Mouse (Mus musculus): ENCODE measurements around the gene Cdh13.
A peak's percentile ranks its signal among the peaks of the same experiment; 100 is the strongest.
"Not testable (repeated sequence)": the region's sequence is repeated elsewhere in the genome, so short reads cannot be mapped to it uniquely, and the experiment has no call there.

Gene Cdh13

DNA sequence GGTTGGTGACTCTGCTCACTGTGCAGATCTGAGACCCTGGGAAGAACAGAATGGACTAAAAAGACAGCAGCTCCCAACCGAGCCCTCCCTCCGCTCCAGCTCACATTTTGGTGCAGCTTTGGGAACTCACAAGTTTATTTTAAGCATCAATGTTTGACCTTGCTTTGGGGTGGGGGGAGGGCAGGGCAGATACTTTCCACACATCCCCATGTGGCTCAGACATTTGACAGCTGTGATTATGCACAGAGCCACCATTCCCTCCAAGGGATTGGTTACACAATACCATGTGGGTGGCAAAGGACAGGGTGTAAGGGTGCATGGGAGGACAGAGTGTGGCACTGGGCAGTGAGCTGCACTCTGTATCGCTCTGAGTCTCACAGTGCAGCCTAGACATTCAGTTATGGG is 993.5 kb downstream of the Cdh13 start:
- no peak for DNase-seq

- DNase-seq: peak; percentile 2
Measured at GRCm38 (mm10) chr8:119281761-119282160, 998.2 kb downstream of the Cdh13 start.

GRCm38 (mm10) chr8:119284516-119284915 is 1001.0 kb downstream of the Cdh13 start:
- no peak for DNase-seq

DNA sequence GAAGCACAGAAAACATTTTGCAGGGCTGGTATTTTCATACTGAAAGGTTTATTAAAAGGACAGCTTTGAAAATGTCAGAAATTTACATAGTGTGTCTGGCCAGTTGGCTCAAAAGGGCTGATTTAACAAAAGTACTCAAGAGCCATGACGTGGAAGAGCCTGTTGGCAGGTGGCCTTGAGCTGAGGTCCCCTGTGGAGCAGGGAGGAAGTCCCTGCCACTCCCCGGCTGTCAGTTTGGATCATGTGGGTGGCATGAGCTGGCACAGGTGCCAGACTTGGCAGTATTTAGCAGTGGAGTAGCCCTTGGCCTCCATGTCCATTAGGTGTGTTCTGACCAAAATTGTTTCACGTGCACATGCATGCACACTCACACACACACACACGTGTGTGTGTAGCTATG is 1001.4 kb downstream of the Cdh13 start:
- DNase-seq: no peak

DNA sequence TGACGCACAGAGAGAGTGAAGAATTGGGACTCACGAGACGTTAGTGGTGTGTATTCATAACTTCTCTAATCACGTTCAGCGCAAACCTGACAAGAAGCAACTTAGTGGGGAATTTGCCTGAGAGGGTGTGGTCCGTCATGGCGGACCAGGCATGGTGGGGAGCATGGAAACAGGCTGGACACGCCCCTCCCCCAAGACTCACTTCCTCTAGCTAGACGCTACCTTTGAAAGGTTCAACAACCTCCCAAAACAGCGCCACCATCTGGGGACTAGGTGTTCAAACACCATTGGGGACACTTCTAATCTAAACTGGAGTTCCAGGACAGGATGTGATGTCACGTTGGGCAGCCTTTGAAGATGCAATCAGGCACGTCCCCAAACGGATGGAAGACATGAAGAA is 1011.9 kb downstream of the Cdh13 start:
- DNase-seq: no peak

DNA sequence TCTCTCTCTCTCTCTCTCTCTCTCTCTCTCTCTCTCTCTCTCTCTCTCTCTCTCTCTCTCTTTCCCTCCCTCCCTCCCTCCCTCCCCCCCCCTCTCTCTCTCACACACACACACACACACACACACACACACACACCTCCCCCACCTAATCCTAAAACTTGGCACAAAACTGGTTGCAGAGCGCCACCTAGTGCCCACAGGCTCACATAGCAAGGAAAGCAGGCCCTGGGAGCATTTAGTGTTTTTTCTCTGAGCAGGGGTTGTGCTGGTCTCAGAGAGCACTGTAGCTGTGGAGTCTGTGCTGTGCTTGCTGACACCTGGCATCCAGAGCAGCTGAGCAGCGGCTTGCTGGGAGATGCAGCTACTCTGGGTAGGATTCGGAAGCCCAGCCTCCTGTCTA is 1014.2 kb downstream of the Cdh13 start:
- DNase-seq: peak; percentile 14

GRCm38 (mm10) chr8:119300335-119300734 is 1016.8 kb downstream of the Cdh13 start:
- no peak for DNase-seq

DNA sequence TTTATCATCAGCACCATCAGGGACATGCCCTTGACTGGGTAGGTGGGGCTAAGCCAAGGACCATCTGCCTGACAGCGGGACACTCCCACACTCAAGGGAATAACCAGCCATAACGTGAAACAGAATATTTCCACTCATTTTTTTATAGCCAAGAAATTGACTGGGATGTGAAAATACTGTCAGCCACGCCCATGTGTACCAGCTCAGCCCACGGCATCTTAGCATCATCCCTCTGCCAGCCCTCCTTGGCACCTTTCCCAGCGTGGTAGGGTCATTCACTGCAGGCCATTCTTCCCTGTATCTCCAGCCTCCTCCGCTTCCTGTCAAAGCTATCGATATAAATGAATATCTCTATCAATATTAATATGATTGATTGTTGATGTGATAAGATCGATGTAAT is 1020.7 kb downstream of the Cdh13 start:
- DNase-seq: no peak

GRCm38 (mm10) chr8:119311412-119311811 is 1027.9 kb downstream of the Cdh13 start:
- no peak for DNase-seq

GRCm38 (mm10) chr8:119323215-119323614 is 1039.7 kb downstream of the Cdh13 start:
- DNase-seq: no peak

GRCm38 (mm10) chr8:119339546-119339945 is 1056.0 kb downstream of the Cdh13 start:
- peak; percentile 47 for DNase-seq

DNA sequence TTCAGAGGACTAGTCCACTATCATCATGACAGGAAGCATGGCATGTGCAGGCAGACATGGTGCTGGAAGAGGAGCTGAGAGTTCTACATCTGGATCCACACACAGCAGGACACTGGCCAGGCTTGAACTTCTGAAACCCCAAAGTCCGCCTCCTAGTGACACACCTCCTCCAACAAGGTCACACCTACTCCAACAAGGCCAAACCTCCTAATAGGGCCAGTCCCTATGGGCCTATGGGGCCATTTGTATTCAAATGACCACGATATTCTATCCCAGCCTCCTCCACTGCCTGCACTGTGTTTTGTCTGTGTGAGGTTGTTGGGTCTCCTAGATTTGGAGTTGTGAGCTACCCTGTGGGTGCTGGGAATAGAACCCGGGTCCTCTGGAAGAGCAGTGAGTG is 1060.1 kb downstream of the Cdh13 start:
- no peak for DNase-seq

- peak; percentile 98 for DNase-seq
Measured at GRCm38 (mm10) chr8:119344190-119344856, 1060.8 kb downstream of the Cdh13 start, which contains the start of gene Hsbp1. Hsbp1 (plus strand) TSS chr8:119344488.

GRCm38 (mm10) chr8:119345029-119345682 is 1061.6 kb downstream of the Cdh13 start:
- DNase-seq: no peak

GRCm38 (mm10) chr8:119345683-119346075 is 1062.1 kb downstream of the Cdh13 start:
- no peak for DNase-seq

GRCm38 (mm10) chr8:119351647-119352046 is 1068.1 kb downstream of the Cdh13 start:
- no peak for DNase-seq

DNA sequence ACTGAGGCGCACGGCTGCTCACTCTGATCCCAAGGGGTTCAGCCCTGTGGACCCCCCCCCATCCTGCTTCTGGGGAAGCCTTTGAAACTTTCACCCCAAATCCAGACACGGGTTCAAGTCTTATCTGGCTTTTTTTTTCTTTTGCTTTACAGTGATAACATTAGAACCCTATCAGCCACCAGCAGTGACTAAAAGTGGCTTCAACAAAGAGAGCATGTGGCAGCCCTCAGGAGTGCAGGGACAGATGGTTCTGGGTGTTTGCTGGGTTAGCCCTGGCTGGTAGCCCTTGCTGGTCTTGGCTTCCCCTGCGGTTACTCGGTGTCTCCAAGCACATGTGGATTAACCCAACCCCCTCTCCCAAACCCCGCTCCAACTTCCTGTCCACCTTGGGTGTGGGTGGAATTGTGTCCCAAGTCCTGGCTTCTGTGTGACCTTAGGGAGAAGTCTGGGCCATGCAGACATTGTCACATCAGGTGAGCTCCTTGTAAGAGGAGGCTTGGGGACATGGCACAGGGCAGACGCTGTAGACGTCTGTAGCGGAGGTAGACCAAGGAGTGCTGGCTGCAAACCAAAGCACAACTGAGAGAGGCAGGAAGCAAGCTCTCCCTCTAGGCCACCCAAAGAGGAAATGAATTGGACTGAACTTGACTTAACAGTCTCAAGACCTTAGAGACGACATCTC is 1069.6 kb downstream of the Cdh13 start:
- no peak for DNase-seq

DNA sequence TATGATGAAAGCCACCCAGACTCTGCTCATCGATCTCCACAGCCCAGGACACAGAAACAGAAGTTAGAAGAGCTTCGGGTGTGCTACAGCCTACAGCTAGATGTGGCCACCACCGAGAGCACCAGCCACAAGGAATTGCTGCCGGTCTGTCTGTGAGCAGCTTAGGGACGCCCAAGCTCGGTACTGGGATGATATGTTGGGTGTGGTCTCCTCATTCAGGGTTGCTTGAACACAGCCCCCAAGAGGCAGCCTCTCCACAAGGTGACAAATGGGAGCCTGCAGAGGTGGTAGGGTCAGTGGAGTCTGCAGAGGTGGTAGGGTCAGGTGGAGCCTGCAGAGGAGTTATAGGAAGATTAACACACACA is 1070.1 kb downstream of the Cdh13 start:
- no peak for DNase-seq

DNA sequence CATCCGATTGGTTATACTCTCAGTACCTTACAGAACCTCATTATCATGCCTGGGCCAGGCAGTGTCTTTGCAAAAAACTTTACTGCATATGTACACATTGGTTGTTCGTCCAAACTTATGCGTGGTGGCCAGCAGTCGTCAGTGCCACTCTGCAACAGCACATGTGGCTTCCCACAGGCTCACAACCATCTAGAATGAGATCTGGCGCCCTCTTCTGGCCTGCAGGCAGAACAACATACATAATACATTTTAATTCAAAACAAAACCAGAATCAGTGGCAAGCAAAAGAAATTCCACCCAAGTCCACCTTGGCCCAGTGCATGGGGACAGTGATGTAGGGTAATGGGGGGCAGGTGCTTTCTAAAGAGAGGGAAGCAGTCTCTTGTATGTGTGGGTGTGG is 1073.1 kb downstream of the Cdh13 start:
- DNase-seq: not testable (repeated sequence)

GRCm38 (mm10) chr8:119358175-119358574 is 1074.6 kb downstream of the Cdh13 start:
- no peak for DNase-seq

GRCm38 (mm10) chr8:119358836-119359235 is 1075.3 kb downstream of the Cdh13 start:
- DNase-seq: peak; percentile 41

DNA sequence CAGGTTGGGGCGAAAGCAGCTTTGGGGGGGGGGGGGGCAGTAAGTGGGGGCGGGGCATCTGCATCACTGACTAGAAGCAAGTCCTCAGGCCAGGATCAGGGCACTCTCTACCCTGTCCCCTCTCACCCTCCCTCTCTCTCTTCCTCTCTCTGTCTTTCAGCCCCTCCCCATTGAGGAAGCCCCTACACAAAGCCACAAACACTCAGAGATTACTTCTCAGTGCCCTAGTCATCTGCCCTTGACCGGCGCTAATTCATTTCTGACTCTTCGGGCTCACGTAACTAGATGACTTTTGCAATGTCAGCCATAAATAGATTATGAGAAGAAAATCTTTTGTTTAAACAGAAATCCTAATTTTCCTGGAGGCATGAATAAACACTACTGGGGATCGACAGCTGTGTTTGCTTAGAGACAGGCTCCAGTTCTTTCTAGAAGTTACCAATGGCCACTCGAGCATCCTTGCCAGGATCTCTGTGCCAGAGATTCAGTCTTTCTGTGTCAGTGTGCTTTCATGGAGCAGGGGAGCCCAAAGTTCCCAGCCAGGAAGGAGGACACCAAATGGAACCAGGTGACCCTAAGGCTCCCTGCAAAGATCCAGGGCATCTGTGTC is 1077.3 kb downstream of the Cdh13 start:
- no peak for DNase-seq
